Mouse (Mus musculus) kidney, adult 2 months (tissue): ENCODE results near the gene Gna12.

Source experiments
- CTCF ChIP-seq: fragments of 200-500 bp; conservative IDR thresholded peaks from 2 replicates; pipeline ENCODE4 v1.5.1; 2011; ENCODE audit warnings: low read depth, mild to moderate bottlenecking, control low read depth, low read length, moderate library complexity, mixed read lengths; ENCODE audit not compliant: insufficient read depth, insufficient read length
- POLR2A ChIP-seq: fragments of 200-500 bp; IDR thresholded peaks from one replicate; pipeline ENCODE4 v1.6.1; 2011; ENCODE audit warnings: low read depth, low read length, control low read depth

- TF ChIP-seq CTCF (peak; percentile 68), POLR2A (no peak)
These were observed 38.8 kb upstream of the Gna12 start for GRCm38 (mm10) chr5:140869034-140869433.
